ENCODE assay signal across 11 mouse cellular contexts in the genomic region with DNA sequence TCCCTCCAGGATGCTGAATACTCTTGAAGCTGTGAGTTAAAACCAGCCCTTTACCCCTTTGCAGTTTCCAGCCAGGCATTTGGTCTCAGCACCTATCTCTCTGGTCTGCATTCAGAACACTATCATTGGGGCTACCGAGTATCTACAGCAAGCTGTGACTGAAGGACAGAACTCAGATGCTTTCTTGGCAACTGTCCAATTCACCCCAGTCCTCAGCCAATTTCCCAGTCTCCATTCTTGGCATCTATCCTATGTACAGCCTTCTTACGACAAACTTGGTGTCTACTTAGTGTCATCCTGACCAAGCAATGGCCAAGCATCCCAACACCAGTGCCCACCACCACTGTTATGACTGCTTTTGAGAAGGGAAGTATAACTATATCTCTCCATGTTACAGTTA.
"Had no signal": no experiment of that assay in that cellular context is flagged by ENCODE, and none has a peak within 500 bp of the region (broad histone marks: within the 10 kb centered on the region; RNA-seq: fewer than 3 reads in every experiment).

No protein-coding gene starts in this region.

- H3K27me3 ChIP-seq: intestine, embryonic 15.5 days; liver, embryonic 13.5 days had no signal

- H3K36me3 ChIP-seq: intestine, embryonic 15.5 days; limb, embryonic 10.5 days; liver, embryonic 13.5 days had no signal

- H3K9me3 ChIP-seq: intestine, embryonic 15.5 days; limb, embryonic 10.5 days; liver, embryonic 13.5 days had no signal

- DNase-seq: kidney, adult 18-20 months; kidney, postnatal 10 days; kidney, postnatal 4 days; liver, embryonic 13.5 days; liver, postnatal 0 days; lung, postnatal 14 days; thymus, postnatal 4 days had no signal

- ATAC-seq: intestine, embryonic 15.5 days; liver, postnatal 0 days had no signal

- H3K9ac ChIP-seq: intestine, embryonic 15.5 days; liver, embryonic 13.5 days; liver, postnatal 0 days had no signal

- H3K4me2 ChIP-seq: intestine, embryonic 15.5 days; liver, embryonic 13.5 days had no signal

- H3K27ac ChIP-seq: intestine, embryonic 15.5 days; layer of hippocampus, adult 2 months; limb, embryonic 10.5 days; liver, embryonic 13.5 days; stomach, postnatal 0 days had no signal

- H3K4me3 ChIP-seq: intestine, embryonic 15.5 days; layer of hippocampus, adult 2 months; limb, embryonic 10.5 days; liver, embryonic 13.5 days had no signal

- H3K4me1 ChIP-seq: intestine, embryonic 15.5 days; liver, embryonic 13.5 days had no signal
